ENCODE assay signal across 21 mouse cellular contexts in the genomic region with DNA sequence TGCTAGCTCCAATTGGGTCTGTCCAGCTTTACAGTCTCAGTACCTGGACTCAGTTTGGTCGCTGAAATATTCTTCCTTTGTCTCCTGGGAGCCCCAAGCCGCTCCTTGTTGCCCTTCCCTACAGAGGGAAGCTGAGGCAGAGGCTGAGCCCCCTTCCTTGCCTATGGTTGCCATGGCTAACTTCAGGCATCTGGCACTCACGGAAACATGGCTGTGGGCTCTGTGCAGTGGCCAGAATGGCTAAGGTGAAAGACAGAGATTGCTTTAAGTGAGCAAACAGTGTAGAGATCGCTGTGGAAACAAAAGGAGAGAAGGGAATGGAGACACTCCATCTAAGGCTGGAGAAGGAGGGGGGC. TPM values are rescaled to one million over a fixed set of nuclear protein-coding genes. Genes with fewer than 3 reads are reported as not detected.
"Had no signal": no experiment of that assay in that cellular context is flagged by ENCODE, and none has a peak within 500 bp of the region (broad histone marks: within the 10 kb centered on the region; RNA-seq: fewer than 3 reads in every experiment).

No protein-coding gene starts in this region.

- H3K4me2 ChIP-seq: limb, embryonic 15.5 days; liver, embryonic 12.5 days; lung, embryonic 14.5 days; neural tube, embryonic 15.5 days had no signal

- DNase-seq: kidney, adult 8-10 months; kidney, postnatal 25 days; layer of hippocampus, adult 9-11 months; layer of hippocampus, postnatal 36 days; lung, embryonic 14.5 days; lung, postnatal 10 days; lung, postnatal 4 days; right cerebral cortex, adult 18-20 months; right cerebral cortex, postnatal 25 days; thymus, postnatal 14 days had no signal

- ATAC-seq: liver, embryonic 12.5 days had no signal

- H3K27ac ChIP-seq: limb, embryonic 15.5 days; liver, embryonic 12.5 days; neural tube, embryonic 15.5 days had no signal

- H3K4me3 ChIP-seq: limb, embryonic 15.5 days; liver, embryonic 12.5 days; myocyte; neural tube, embryonic 15.5 days had no signal

- H3K4me1 ChIP-seq: limb, embryonic 15.5 days; liver, embryonic 12.5 days; neural tube, embryonic 15.5 days had no signal

- H3K36me3 ChIP-seq: limb, embryonic 15.5 days; liver, embryonic 12.5 days; neural tube, embryonic 15.5 days had no signal

- H3K9ac ChIP-seq: limb, embryonic 15.5 days; liver, embryonic 12.5 days; lung, embryonic 14.5 days; neural tube, embryonic 15.5 days had no signal

- H3K9me3 ChIP-seq: limb, embryonic 15.5 days; liver, embryonic 12.5 days; neural tube, embryonic 15.5 days had no signal

RNA-seq across cellular contexts. Expression of gene En2, which starts 26.6 kb away (rescaled TPM):
- total RNA-seq: megakaryocyte, adult 5-6 weeks had no signal
- polyA plus RNA-seq: limb, embryonic 11.5 days; limb, embryonic 15.5 days; liver, embryonic 12.5 days; liver, embryonic 16.5 days; lung, embryonic 14.5 days; myocyte; neural tube, embryonic 11.5 days; neural tube, embryonic 15.5 days; small intestine, adult 2 months; stomach, embryonic 16.5 days had no signal

RNA-seq across cellular contexts. Expression of gene Cnpy1, which starts 53.5 kb away (rescaled TPM):
- total RNA-seq: left cerebral cortex, postnatal 25 days; megakaryocyte, adult 5-6 weeks had no signal
- polyA plus RNA-seq: limb, embryonic 11.5 days; limb, embryonic 15.5 days; liver, embryonic 12.5 days; liver, embryonic 16.5 days; myocyte had no signal
